Mouse (Mus musculus): ENCODE data around the gene Cldn13. TPM values are rescaled to one million over a fixed set of nuclear protein-coding genes. Genes with fewer than 3 reads are reported as not detected.

Gene Cldn13
- polyA plus RNA-seq, 1 experiment from 2014 or later: 2.7 TPM

GRCm38 (mm10) chr5:134932179-134932902, 17.0 kb upstream of the Cldn13 start, which contains the start of gene Mettl27:
TSS of gene Mettl27 (plus strand) at chr5:134932368.
- H3K36me3 ChIP-seq: no peaks in the 10 kb centered on the region
- peak; percentile 96 for ATAC-seq (ENCODE audit: low FRiP score, low read depth)
- H3K9ac ChIP-seq: peak within 1 kb of the TSS; percentile 65
- peak within 1 kb of the TSS; percentile 66 for H3K4me3 ChIP-seq
- WGBS: under 1% methylated on average over 41 of the region's 41 CpGs
- peaks cover 8% of the 10 kb centered on the region for H3K4me1 ChIP-seq
- H3K4me2 ChIP-seq (replicated peaks): peak within 1 kb of the TSS; percentile 95
- no peaks in the 10 kb centered on the region for H3K27me3 ChIP-seq (replicated peaks)
- no peak within 1 kb of the TSS for H3K27ac ChIP-seq
- no peaks in the 10 kb centered on the region for H3K9me3 ChIP-seq

GRCm38 (mm10) chr5:134929988-134930387, 14.7 kb upstream of the Cldn13 start:
- H3K36me3 ChIP-seq: no peaks in the 10 kb centered on the region
- H3K9me3 ChIP-seq: no peaks in the 10 kb centered on the region
- no peak overlapping the region for H3K9ac ChIP-seq
- H3K4me3 ChIP-seq: no peak overlapping the region
- peaks cover 8% of the 10 kb centered on the region for H3K4me1 ChIP-seq
- H3K27ac ChIP-seq: no peak overlapping the region
- H3K4me2 ChIP-seq (replicated peaks): no peak overlapping the region
- 82% methylated on average over 2 of the region's 2 CpGs for WGBS
- ATAC-seq (ENCODE audit: low FRiP score, low read depth): no peak
- H3K27me3 ChIP-seq (replicated peaks): no peaks in the 10 kb centered on the region

GRCm38 (mm10) chr5:134926726-134927125, 11.4 kb upstream of the Cldn13 start:
- no peak overlapping the region for H3K4me3 ChIP-seq
- H3K27ac ChIP-seq: no peak overlapping the region
- 84% methylated on average over 4 of the region's 4 CpGs for WGBS
- H3K9ac ChIP-seq: no peak overlapping the region
- no peaks in the 10 kb centered on the region for H3K9me3 ChIP-seq
- H3K27me3 ChIP-seq (replicated peaks): no peaks in the 10 kb centered on the region
- no peaks in the 10 kb centered on the region for H3K36me3 ChIP-seq
- no peaks in the 10 kb centered on the region for H3K4me1 ChIP-seq
- H3K4me2 ChIP-seq (replicated peaks): no peak overlapping the region
- ATAC-seq (ENCODE audit: low FRiP score, low read depth): no peak

- no peak for ATAC-seq (ENCODE audit: low FRiP score, low read depth)
- WGBS: 72% methylated on average over 6 of the region's 6 CpGs
- no peaks in the 10 kb centered on the region for H3K36me3 ChIP-seq
- no peaks in the 10 kb centered on the region for H3K27me3 ChIP-seq (replicated peaks)
- no peak overlapping the region for H3K4me2 ChIP-seq (replicated peaks)
- H3K4me3 ChIP-seq: no peak overlapping the region
- no peak overlapping the region for H3K9ac ChIP-seq
- H3K4me1 ChIP-seq: no peaks in the 10 kb centered on the region
- no peaks in the 10 kb centered on the region for H3K9me3 ChIP-seq
- no peak overlapping the region for H3K27ac ChIP-seq
These were observed 7.8 kb upstream of the Cldn13 start for GRCm38 (mm10) chr5:134923141-134923540.

- H3K9ac ChIP-seq: no peak overlapping the region
- H3K4me1 ChIP-seq: no peaks in the 10 kb centered on the region
- H3K4me3 ChIP-seq: no peak overlapping the region
- no peaks in the 10 kb centered on the region for H3K36me3 ChIP-seq
- no peak overlapping the region for H3K4me2 ChIP-seq (replicated peaks)
- no peak overlapping the region for H3K27ac ChIP-seq
- 95% methylated on average over 8 of the region's 8 CpGs for WGBS
- no peaks in the 10 kb centered on the region for H3K27me3 ChIP-seq (replicated peaks)
- no peak for ATAC-seq (ENCODE audit: low FRiP score, low read depth)
- H3K9me3 ChIP-seq: no peaks in the 10 kb centered on the region
These were observed 5.8 kb upstream of the Cldn13 start for GRCm38 (mm10) chr5:134921106-134921505.

- no peak for ATAC-seq (ENCODE audit: low FRiP score, low read depth)
- 77% methylated on average over 6 of the region's 6 CpGs for WGBS
- Histone ChIP-seq H3K4me2 (replicated peaks) (no peak overlapping the region), H3K9ac (no peak overlapping the region), H3K27me3 (replicated peaks) (no peaks in the 10 kb centered on the region), H3K4me3 (no peak overlapping the region), H3K4me1 (no peaks in the 10 kb centered on the region), H3K9me3 (no peaks in the 10 kb centered on the region), H3K36me3 (no peaks in the 10 kb centered on the region), H3K27ac (no peak overlapping the region)
These were observed 4.9 kb upstream of the Cldn13 start for GRCm38 (mm10) chr5:134920106-134920687.

- H3K4me1 ChIP-seq: no peaks in the 10 kb centered on the region
- no peaks in the 10 kb centered on the region for H3K27me3 ChIP-seq (replicated peaks)
- no peak overlapping the region for H3K4me3 ChIP-seq
- WGBS: 95% methylated on average over 3 of the region's 3 CpGs
- H3K36me3 ChIP-seq: no peaks in the 10 kb centered on the region
- no peak overlapping the region for H3K4me2 ChIP-seq (replicated peaks)
- ATAC-seq (ENCODE audit: low FRiP score, low read depth): no peak
- no peak overlapping the region for H3K9ac ChIP-seq
- no peak overlapping the region for H3K27ac ChIP-seq
- H3K9me3 ChIP-seq: no peaks in the 10 kb centered on the region
These were observed 3.8 kb upstream of the Cldn13 start for GRCm38 (mm10) chr5:134919097-134919496.

- H3K4me3 ChIP-seq: no peak overlapping the region
- H3K9me3 ChIP-seq: no peaks in the 10 kb centered on the region
- H3K27ac ChIP-seq: no peak overlapping the region
- 52% methylated on average over 16 of the region's 16 CpGs for WGBS
- H3K4me1 ChIP-seq: no peaks in the 10 kb centered on the region
- H3K36me3 ChIP-seq: no peaks in the 10 kb centered on the region
- no peak overlapping the region for H3K9ac ChIP-seq
- no peak overlapping the region for H3K4me2 ChIP-seq (replicated peaks)
- H3K27me3 ChIP-seq (replicated peaks): 0 out of 2 replicates have a peak, but pooled peaks cover 4% of the 10 kb centered on the region
- no peak for ATAC-seq (ENCODE audit: low FRiP score, low read depth)
These were observed 2.9 kb upstream of the Cldn13 start for GRCm38 (mm10) chr5:134918071-134918832.

GRCm38 (mm10) chr5:134914510-134914909, 816 bp downstream of the Cldn13 start:
- 87% methylated on average over 8 of the region's 8 CpGs for WGBS
- Histone ChIP-seq H3K9me3 (no peaks in the 10 kb centered on the region), H3K36me3 (no peaks in the 10 kb centered on the region), H3K9ac (no peak overlapping the region), H3K4me1 (no peaks in the 10 kb centered on the region), H3K27me3 (replicated peaks) (0 out of 2 replicates have a peak, but pooled peaks cover 4% of the 10 kb centered on the region), H3K27ac (no peak overlapping the region), H3K4me2 (replicated peaks) (no peak overlapping the region), H3K4me3 (no peak overlapping the region)
- ATAC-seq (ENCODE audit: low FRiP score, low read depth): no peak

GRCm38 (mm10) chr5:134913753-134914152, 1.6 kb downstream of the Cldn13 start:
- no peaks in the 10 kb centered on the region for H3K9me3 ChIP-seq
- WGBS: 86% methylated on average over 4 of the region's 4 CpGs
- no peaks in the 10 kb centered on the region for H3K4me1 ChIP-seq
- ATAC-seq (ENCODE audit: low FRiP score, low read depth): no peak
- H3K4me2 ChIP-seq (replicated peaks): no peak overlapping the region
- 0 out of 2 replicates have a peak, but pooled peaks cover 4% of the 10 kb centered on the region for H3K27me3 ChIP-seq (replicated peaks)
- H3K27ac ChIP-seq: no peak overlapping the region
- no peak overlapping the region for H3K4me3 ChIP-seq
- H3K9ac ChIP-seq: no peak overlapping the region
- no peaks in the 10 kb centered on the region for H3K36me3 ChIP-seq

GRCm38 (mm10) chr5:134913352-134913751, 2.0 kb downstream of the Cldn13 start:
- H3K4me3 ChIP-seq: no peak overlapping the region

GRCm38 (mm10) chr5:134911901-134912300, 3.4 kb downstream of the Cldn13 start:
- H3K9ac ChIP-seq: no peak overlapping the region
- H3K4me3 ChIP-seq: no peak overlapping the region
- 86% methylated on average over 2 of the region's 2 CpGs for WGBS
- no peaks in the 10 kb centered on the region for H3K4me1 ChIP-seq
- ATAC-seq (ENCODE audit: low FRiP score, low read depth): no peak
- H3K27ac ChIP-seq: no peak overlapping the region
- no peaks in the 10 kb centered on the region for H3K9me3 ChIP-seq
- H3K27me3 ChIP-seq (replicated peaks): 0 out of 2 replicates have a peak, but pooled peaks cover 4% of the 10 kb centered on the region
- H3K36me3 ChIP-seq: no peaks in the 10 kb centered on the region
- no peak overlapping the region for H3K4me2 ChIP-seq (replicated peaks)

More at GRCm38 (mm10) chr5:134913352-134913751, 2.0 kb downstream of the Cldn13 start:
- no peaks in the 10 kb centered on the region for H3K36me3 ChIP-seq
- H3K4me1 ChIP-seq: no peaks in the 10 kb centered on the region
- WGBS: 80% methylated on average over 3 of the region's 3 CpGs
- H3K27me3 ChIP-seq (replicated peaks): 0 out of 2 replicates have a peak, but pooled peaks cover 4% of the 10 kb centered on the region
- H3K4me2 ChIP-seq (replicated peaks): no peak overlapping the region
- ATAC-seq (ENCODE audit: low FRiP score, low read depth): no peak
- H3K9me3 ChIP-seq: no peaks in the 10 kb centered on the region
- no peak overlapping the region for H3K27ac ChIP-seq
- H3K9ac ChIP-seq: no peak overlapping the region

All from neural tube, embryonic 12.5 days (tissue).